Mouse (Mus musculus) cerebellum, postnatal 36 days (tissue): Measurements from ENCODE around the gene Fam126b.
A peak's percentile ranks its signal among the peaks of the same experiment; 100 is the strongest.
"Not testable (repeated sequence)": the region's sequence is repeated elsewhere in the genome, so short reads cannot be mapped to it uniquely, and the experiment has no call there.

Source experiments
- DNase-seq, 2 experiments: peaks; one replicate each; pipeline ENCODE4 v3.0.0; 2021 to 2022; ENCODE audit warnings: mixed read lengths in 2 of 2

Fam126b gene

DNA sequence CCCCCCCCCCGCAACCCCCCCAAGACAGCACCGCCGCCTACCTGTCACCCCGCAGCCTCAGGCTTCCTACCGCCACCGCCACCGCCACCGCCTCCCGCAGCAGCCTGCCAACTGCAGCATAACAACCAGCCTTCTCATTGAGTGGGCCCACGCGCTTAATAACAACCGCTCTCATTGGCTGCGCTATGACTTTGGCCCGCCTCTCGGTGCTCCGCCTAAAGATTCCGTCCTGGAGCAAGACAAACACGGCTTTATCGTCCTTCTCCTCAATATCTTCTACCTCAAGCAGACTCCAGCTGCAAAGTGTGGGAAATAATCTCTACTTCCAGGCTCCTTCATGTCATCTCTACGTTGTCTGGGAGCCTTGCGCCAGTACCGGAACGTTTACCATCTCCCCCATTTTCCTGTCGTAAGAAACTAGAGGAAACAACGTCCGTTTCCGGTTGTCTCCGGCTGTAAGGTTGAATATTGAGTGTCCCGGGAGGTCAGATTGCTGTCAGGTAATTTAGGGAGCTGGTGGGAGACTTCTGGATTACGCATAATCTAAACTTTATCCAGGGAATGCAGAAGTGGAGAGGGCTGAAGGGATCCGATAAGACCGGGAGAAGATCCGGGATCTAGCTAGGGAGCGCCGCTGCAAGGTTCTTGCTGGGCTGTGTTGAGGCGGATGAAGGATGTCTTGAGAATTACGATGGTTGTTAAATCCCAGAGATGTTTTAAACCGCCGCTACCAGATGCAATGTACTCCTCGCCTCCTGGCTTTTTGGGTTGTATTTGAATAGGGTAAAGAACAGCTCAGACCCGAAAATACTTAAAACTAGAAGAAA, at the start of gene Fam126b, which contains the start of gene Ndufb3:
Gene Fam126b (minus strand): TSS at position 153 of the 827 bp plus-strand sequence.
Gene Ndufb3 (plus strand): TSS at position 214 of the 827 bp plus-strand sequence.
- peak; percentile 92 for DNase-seq

DNA sequence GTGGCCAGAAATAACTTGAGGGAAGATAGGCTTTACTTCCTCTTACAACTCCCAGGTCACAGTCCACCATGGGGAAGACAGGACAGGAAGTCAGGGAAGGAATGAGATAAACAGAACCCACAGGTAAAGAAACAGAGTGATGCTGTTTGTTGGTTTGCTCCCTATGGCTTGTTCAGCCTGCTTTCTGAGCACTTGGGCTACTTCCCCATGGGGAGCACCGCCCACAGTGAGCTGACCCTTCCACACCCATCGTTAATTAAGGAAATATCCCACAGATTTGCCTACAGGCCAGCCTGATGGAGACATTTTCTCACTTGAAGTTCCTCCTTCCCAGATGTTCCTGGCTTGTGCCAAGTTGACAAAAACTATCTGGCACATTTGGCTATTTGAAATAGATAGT, 42.7 kb upstream of the Fam126b start:
- not testable (repeated sequence) for DNase-seq

DNA sequence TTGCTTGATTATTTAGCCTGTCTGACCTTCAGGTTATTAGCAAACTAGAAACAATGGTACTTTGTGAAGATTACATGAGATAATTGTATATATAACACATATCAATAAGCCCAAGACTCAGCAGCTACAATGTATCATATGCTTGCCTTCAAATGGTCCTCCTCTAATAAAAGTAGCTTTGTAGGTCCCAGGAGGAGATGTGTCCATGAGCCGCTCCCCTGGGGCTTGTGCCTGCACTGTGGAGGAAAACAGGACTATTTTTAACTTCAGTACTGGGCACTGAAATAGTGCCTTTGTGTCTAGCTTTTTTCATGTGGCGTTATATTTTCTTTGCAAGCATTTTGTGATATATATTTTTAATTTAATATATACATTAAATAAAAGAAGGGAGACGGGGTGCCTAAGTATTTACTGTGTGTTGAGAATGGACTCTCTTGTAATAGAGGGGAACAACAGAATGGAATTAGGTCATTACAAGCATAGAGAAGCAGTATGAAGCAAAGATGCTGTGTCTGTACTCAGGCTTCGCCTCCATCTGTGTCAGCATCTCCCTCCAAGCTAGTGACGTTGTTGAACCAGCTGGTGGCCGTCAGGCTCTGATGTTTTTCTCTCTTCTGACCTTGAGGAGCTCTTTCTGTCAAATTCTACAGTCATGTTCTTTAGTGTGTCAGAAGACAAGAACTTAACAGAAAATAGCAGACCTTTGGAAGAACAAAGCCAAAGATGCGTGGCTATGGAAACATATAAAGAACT, 36.0 kb upstream of the Fam126b start:
- DNase-seq, result peak; percentile 35 to 46

DNA sequence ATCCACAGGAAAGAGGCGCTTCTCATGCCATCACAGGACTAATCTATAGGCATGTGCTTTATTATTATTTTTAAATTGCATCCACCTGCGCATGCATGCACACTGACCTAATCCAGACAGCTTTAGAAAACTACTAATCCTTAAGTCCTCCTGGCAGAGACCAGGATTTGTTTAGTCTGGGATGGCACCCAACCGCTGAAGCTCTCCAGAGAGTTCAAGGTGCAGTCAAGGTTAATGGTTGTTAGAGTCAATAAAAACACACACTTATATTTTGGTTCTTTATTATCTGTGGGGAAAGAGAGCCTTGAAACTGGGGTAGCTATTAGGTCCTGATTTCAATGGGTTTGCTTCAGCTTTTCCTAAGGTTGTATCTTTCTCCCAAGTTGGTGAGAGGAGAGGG, 35.1 kb upstream of the Fam126b start:
- DNase-seq, result no peak

DNA sequence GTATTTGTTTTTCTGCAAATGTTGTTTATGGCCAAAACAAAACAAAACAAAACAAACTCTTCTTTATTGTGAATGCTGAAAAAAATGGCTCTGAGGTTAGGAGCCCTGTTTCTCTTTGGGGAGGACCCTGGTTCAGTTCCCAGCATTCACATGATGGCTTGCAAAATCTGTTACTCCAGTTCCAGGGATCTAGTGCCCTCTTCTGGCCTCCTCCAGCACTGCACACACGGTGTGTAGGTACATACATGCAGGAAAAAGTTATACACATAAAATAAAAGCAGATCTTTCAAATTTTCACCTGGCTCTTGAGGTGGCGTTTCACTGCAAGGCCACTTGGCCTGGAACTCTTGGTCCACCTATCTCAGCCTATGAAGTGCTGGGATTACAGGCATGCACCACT, 32.6 kb upstream of the Fam126b start:
- peak in 1 of 2 experiments; percentile 16 for DNase-seq

DNA sequence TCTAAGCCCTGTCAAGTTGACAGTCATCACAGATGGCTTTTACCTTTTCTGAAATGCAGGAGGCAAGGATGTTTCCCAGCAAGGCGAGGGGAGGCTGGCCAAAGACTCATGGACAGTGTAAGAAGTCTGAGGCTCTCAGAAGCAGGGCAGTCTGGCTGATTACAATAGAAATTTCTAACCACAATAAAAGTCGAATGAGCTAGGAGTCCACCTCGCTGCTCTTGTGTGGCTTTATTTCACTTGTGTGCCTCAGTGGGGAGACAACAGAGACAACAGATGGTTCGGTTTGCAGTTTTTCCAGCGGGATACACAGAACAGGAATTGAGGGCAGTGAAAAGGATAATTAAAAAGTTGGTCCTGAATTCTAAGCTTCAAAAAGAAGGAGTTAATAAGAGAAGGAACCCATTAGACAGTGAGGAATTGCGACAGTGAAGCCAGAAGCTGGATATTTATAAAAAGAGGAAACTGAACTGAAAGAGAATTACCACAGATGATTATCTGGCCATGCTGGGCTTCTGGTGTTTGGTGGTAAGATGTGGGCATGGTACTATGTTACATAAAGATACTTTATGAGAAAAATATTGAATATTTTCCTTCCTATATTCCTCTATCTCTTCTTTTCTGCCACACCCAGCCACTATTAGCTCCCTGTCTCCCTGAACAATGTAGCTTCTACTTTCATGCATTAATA, 32.0 kb upstream of the Fam126b start:
- DNase-seq, result no peak

DNA sequence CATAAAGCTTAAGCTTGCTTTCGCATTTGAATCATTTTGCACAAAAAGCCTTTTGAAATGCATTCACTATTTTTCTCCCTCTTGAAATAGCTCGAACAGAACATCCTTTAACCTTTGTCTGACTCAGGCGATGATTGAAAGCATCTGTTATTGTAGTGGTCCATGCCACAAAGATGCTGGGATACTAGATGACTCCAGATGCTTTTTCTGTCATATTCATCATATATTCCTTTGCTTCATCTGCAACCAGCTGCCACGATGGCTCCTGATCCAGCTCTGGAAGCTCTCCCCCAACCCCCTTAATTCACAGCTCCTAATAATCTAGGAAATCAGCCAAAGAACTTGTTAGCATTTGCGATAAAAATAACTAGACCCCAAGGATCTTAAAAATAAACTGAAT, 31.0 kb upstream of the Fam126b start:
- DNase-seq, result no peak

DNA sequence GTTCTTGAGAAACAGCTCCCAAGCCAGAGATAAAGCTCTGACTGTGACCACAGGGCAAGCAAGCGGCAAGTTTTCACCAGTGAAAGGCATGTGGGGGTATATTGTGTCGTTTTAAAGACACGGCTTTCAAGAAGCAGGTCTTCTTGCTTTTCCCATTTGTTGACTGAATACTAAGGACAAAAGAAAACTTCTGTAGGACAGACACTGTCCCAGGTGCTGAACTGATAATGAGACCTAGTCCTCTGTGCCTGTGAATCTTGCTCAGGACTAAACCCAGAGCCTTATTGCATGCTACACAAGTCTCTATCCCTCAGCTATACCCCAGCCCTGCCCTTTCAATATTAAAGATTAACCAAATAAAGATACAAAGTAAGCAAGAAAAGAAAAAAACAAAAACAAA, 30.1 kb upstream of the Fam126b start:
- no peak for DNase-seq

DNA sequence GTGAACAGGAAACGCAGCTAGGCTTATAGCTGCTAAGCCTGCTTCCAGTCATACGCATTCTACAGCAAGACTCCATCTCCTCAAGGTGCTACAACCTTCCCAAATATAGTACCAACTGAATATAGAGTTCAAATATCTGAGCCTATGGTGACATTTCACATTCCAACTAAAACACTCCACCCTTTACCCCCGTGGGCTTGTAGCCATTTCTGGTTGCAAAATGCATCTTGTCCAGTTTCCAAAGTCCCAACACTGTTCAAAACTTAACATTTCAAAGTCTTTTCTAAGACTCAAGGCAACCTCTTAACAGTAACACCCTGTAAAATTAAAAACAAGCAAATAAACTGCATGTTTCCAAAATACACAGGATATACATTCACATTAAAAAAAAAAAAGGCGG, 29.0 kb upstream of the Fam126b start:
- DNase-seq, result no peak

DNA sequence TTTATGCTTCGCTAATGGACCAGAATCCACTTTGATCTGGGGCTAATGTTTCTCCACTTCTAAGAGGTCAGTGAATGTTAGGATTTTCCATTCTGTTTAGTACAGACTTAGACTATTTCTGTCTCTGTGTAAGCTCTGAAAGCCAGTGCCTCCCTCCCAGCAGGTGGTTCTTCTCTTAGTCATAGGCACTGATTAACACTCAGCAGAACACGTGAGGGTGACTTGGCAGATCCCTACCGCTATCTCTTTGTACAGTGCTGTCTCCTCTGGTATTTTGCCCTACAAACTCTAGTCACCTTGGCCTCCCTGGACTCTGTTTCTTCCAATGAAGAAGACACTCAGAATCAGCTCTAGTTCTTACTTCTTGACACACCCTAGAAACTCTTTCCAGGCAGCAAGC, 28.3 kb upstream of the Fam126b start:
- DNase-seq, result no peak

DNA sequence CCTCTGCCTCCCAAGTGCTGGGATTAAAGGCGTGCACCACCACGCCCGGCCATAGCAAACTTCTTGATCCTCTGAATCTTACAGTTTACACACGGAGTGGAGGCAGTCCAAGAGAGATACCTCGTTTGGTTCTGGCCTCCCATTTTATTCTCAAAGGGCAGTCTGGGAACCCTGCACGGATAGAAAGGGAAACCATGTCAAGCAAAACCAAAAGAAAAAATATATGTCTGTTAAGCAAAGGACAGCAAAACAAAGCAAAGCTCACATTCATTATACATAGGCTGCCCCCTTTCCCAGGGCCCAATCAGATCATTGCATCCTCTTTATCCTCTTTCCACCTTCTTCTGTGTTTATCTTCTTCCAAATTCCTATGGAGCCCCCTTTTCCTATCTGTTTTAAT, 27.7 kb upstream of the Fam126b start:
- DNase-seq, result no peak

DNA sequence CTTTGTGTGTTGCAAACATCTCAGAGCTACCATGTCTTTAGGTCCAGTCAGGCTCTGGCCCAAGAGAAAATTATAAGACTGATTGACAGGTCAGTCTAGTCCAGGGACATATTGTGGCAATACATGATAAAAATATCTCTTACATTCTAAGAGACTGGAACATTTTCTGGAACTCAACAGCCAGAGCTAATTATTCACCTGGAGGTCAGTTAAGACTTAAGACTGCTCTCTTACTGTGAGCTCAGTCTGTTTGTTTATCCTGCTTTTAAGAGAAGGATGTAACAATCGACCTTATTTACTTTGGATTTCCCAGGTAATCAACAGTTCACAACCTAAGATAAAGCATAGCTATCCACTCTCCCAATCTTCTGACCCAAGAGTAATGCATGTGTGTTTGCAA, 24.5 kb upstream of the Fam126b start:
- no peak for DNase-seq

DNA sequence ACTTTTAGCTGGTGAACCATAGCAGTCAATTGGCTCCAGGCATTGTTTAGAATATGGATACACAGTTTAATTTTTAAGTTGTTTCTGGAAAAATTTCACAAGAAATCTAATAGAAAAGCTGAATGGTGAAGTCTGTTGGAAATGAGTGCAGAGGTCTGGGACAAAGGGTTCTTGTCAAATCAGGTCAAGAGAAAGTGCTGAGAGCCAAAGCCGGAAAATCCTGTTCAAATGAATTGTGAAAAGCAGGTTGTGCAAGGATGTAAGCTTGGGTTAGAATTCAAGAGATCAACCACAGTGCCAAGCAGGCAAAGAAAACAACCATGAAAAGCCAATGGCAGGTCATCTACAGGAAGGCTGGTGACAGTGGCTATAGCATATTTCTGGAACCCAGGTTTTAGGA, 24.0 kb upstream of the Fam126b start:
- DNase-seq, result no peak

DNA sequence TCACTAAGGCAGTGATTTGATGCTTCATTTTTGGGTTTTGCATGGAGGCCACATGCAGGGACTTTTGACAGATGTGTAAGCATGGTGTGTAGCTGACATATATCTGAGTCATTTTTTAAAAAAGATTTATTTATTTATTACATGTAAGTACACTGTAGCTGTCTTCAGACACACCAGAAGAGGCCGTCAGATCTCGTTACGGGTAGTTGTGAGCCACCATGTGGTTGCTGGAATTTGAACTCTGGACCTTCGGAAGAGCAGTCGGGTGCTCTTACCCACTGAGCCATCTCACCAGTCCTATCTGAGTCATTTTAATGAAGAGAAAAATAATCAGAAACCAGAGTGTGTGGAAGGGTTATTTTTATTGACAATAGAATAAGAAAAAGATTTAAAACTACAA, 23.5 kb upstream of the Fam126b start:
- DNase-seq, result not testable (repeated sequence)

DNA sequence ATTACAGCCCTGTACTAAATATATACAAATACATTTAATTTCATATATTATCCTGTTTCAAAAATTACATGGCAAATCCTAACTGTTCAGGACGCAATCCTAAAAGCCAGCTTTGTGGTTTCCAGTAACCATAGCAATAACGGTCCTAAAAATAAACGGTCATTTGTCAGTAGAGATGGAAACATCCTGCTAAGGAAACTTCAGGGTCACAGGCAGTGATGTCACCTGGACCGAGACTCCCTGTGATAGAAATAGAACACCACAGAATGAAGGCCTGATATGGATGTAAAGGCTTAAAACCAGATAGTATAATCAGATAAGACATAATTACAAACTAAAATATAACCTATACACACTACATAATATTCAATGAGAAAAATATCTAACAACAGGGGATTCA, 17.6 kb upstream of the Fam126b start:
- no peak for DNase-seq

DNA sequence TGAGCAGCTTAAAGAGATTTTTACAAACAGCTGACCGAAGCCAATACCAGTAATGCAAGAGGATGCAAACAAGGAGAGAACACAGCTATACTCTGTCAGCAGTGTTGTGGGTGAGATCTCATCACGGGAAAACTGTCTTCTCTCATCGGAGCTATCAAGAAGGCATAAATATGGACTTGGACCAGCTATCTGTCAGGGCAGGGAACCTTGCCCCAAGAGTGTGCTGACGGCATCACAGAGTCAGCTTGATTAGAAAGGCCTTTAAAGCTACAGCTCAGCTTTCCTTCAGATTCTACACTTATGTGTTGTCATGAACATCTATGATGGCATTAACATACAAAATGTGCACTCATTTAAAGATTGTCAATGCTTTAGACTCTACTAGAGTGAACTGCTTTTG, 16.6 kb upstream of the Fam126b start:
- no peak for DNase-seq

DNA sequence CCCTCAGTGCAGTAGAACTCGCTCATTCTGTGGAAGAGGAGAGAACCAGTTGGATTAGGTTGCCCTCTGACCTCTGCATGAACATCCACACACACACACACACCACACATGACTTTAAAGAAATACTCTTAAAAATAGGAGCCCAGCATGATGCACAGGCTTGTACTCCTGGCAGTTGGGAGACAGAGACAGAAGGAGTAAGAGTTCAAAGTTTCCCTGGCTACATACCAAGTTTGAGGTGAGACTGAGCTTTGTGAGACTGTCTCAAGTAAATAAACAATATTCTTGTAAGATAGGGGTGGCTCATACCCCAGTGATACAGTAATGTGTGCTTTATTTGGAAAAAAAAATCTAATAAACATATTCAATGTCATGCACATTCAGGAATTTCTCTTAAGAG, 1.4 kb upstream of the Fam126b start:
- DNase-seq, result no peak

DNA sequence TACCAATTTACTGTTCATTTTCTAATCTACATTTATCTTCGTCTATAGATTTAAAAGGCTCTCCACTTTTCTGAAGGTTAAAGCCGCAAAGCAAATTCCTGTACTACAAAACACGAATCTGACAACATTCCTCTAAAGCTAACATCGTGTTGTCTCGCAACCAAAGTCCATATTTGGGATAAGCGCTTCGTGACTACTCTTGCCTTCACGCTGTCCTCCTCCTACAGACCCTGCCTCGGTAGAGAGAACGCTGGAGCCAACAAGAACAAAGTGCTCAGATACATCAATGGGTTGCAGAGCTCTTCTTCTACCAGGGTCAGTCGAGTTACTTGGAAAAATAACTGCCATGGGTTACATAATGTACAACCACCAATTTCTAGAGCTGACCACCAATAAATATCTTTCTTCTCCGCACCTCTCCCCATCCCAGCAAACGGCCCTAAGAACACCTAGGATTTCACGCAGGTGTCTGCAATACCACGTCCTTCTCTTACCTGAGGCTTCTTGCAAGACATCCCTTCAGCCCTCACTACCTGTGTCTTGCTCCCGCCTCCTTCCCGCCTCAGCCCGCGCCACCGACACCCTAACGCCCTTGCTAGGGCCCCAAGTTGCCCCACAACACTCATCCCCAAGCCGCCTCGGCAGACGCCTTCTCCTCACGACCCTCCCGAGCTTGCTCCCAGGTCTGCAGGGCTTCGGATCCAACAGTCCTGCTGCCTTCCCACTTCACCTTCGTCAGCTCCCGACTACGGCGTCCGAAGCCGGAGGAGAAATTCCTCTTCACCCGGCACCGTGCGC, 551 bp downstream of the Fam126b start:
- DNase-seq, result peak in 1 of 2 experiments; percentile 48

DNA sequence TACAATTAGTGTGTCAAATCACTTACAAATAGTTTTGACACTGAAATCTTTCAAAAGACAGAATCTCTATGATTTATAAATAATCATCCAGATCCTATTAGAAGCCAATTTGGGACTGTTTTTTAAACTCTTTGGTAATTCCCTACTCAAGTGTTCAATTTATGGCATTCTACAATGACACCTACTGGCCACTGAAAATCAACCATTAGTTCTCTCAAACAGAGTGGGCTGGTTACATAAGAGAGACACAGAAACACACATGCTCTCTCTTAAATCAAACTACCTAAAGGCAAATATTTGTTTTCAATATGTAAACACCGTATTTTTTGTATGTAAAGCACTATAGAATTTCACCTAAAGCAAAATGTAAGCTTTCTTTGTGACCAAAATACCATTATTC, 1.9 kb downstream of the Fam126b start:
- no peak for DNase-seq

DNA sequence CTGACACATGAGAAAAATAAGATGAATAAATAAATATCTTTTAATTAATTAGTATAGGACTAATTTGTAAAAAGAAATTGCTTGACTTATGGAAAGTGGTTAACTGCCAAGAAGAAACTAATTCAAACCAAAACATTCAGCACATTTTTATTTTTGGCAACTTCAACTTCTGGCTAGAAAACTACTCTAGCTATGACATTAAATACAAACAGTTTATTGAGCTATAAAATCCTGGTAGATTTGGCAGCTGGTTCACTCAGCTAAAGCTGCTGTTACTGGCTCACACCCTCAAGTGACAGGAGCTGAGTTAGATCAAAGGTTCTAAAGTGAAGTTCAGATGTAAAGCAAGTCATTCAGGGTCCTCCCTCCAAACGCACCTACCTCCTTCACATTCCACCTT, 3.5 kb downstream of the Fam126b start:
- DNase-seq, result no peak

DNA sequence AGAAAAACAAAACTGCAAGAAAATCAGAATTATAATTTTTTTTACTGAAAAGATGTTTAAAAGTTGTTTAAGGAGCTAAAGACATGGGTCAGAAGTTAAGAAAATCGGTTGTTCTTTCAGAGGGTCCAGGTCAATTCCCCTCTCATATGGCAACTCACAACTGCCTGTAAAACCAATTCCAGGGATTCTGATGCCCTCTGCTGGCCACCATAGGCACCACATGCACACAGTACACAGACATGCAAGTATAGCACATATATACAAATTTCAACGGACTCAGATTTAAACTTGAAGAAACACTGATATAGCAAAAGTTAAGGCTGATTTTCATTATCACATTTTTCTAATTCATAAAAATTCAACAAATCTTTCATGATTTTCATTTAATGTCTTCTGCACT, 6.9 kb downstream of the Fam126b start:
- peak; percentile 16 to 18 for DNase-seq

DNA sequence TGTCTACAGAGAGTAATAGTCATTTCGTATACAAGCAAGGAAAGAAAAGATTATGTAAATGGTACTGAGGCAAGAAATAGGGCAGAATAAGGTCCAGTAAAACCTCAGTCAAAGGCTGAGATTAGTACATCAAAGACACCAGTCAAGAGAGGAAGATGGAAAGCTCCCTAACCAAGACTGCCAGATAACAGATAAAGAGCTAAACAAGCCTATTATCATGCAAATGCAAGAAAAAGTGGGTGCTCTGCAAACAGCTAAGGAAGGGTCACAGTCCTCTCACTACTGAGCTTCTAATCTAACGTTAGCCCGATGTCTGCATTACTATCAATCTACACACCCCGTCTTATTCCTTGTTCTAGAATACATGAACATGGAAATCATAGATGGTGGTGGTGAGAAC, 15.7 kb downstream of the Fam126b start:
- DNase-seq, result no peak
